Mouse (Mus musculus) forebrain, embryonic 13.5 days (tissue): ENCODE measurements around the gene Pmp22. TPM values are rescaled to one million over a fixed set of nuclear protein-coding genes. Genes with fewer than 3 reads are reported as not detected.

Experiments used
- ATAC-seq: fragments of 200-750 bp; cut with Nextera tagmentation; 2 replicates; pipeline ENCODE4 v1.8.0; 2017
- H3K27ac ChIP-seq: fragments of 300-500 bp; sonication (generic); 2 replicates; pipeline ENCODE4 v1.5.1; 2015; ENCODE audit warnings: inconsistent platforms, mild to moderate bottlenecking, moderate library complexity
- H3K27me3 ChIP-seq: fragments of 300-500 bp; sonication (generic); 2 replicates; pipeline ENCODE4 v1.6.1; 2015; ENCODE audit warnings: mild to moderate bottlenecking, inconsistent platforms
- H3K36me3 ChIP-seq: fragments of 300-500 bp; sonication (generic); 2 replicates; pipeline ENCODE4 v1.6.1; 2015; ENCODE audit warnings: mild to moderate bottlenecking, inconsistent platforms; ENCODE audit not compliant: poor library complexity, severe bottlenecking
- H3K4me1 ChIP-seq: fragments of 300-500 bp; sonication (generic); 2 replicates; pipeline ENCODE4 v1.6.1; 2015; ENCODE audit warnings: inconsistent platforms
- H3K4me2 ChIP-seq: fragments of 300-500 bp; sonication (generic); 2 replicates; pipeline ENCODE4 v1.6.1; 2015; ENCODE audit warnings: inconsistent platforms, mild to moderate bottlenecking, moderate library complexity
- H3K4me3 ChIP-seq: fragments of 300-500 bp; sonication (generic); 2 replicates; pipeline ENCODE4 v1.5.1; 2015; ENCODE audit warnings: mild to moderate bottlenecking, inconsistent platforms
- H3K9ac ChIP-seq: fragments of 300-500 bp; sonication (generic); 2 replicates; pipeline ENCODE4 v1.6.1; 2015; ENCODE audit warnings: mild to moderate bottlenecking, inconsistent platforms
- H3K9me3 ChIP-seq: fragments of 300-500 bp; sonication (generic); replicated peaks from 2 replicates; pipeline ENCODE4 v1.6.1; 2016; ENCODE audit warnings: inconsistent platforms
- WGBS: fragments of 180-500 bp; shearing (Covaris S2); methylation state at CpG from one replicate; pipeline ENCODE4 v1.1.7; 2015; 5-methylcytosine and 5-hydroxymethylcytosine counted together
- polyA plus RNA-seq: library from polyadenylated mRNA; unstranded; fragments of >200 nt; fragmentation: Nextera tagmentation; extraction: Ambion mirVana; gene quantifications from 2 replicates; pipeline ENCODE4 v1.2.1, GENCODE M21; 2015

The Pmp22 gene
- 12.1 and 12.7 TPM in 2 replicates for polyA plus RNA-seq

- no peak within 1 kb of the TSS for H3K27ac ChIP-seq
- peaks cover 31% of the 10 kb centered on the region for H3K4me1 ChIP-seq
- H3K9me3 ChIP-seq: no peaks in the 10 kb centered on the region
- H3K36me3 ChIP-seq: no peaks in the 10 kb centered on the region
- no peak within 1 kb of the TSS for H3K4me2 ChIP-seq
- H3K4me3 ChIP-seq: no peak within 1 kb of the TSS
- H3K9ac ChIP-seq: no peak within 1 kb of the TSS
- no peak for ATAC-seq
- peaks cover 61% of the 10 kb centered on the region for H3K27me3 ChIP-seq
- WGBS: 79% methylated on average over 2 of the region's 2 CpGs
Measured at GRCm38 (mm10) chr11:63128784-63129183, at the start of gene Pmp22. Gene Pmp22, plus strand, starts transcription at chr11:63128982.

- 0 out of 2 replicates have a peak, but pooled peaks cover 7% of the 10 kb centered on the region for H3K9me3 ChIP-seq
- no peaks in the 10 kb centered on the region for H3K36me3 ChIP-seq
- H3K4me2 ChIP-seq: no peak overlapping the region
- H3K27me3 ChIP-seq: no peaks in the 10 kb centered on the region
- WGBS: 84% methylated on average over 3 of the region's 3 CpGs
- no peak overlapping the region for H3K4me3 ChIP-seq
- H3K9ac ChIP-seq: no peak overlapping the region
- no peak overlapping the region for H3K27ac ChIP-seq
- no peaks in the 10 kb centered on the region for H3K4me1 ChIP-seq
- ATAC-seq: no peak
Measured at GRCm38 (mm10) chr11:63084536-63084935, 44.2 kb upstream of the Pmp22 start.

- Histone ChIP-seq H3K9me3 (0 out of 2 replicates have a peak, but pooled peaks cover 7% of the 10 kb centered on the region), H3K4me3 (no peak overlapping the region), H3K27ac (no peak overlapping the region), H3K27me3 (no peaks in the 10 kb centered on the region), H3K9ac (no peak overlapping the region), H3K36me3 (no peaks in the 10 kb centered on the region), H3K4me2 (no peak overlapping the region), H3K4me1 (no peaks in the 10 kb centered on the region)
- 90% methylated on average over 6 of the region's 6 CpGs for WGBS
- ATAC-seq: no peak
Measured at GRCm38 (mm10) chr11:63088672-63089071, 40.1 kb upstream of the Pmp22 start.

- no peaks in the 10 kb centered on the region for H3K27me3 ChIP-seq
- H3K9me3 ChIP-seq: no peaks in the 10 kb centered on the region
- no peak overlapping the region for H3K4me3 ChIP-seq
- H3K9ac ChIP-seq: no peak overlapping the region
- H3K4me2 ChIP-seq: no peak overlapping the region
- H3K27ac ChIP-seq: no peak overlapping the region
- no peaks in the 10 kb centered on the region for H3K36me3 ChIP-seq
- ATAC-seq: no peak
- WGBS: 59% methylated on average over 4 of the region's 4 CpGs
- no peaks in the 10 kb centered on the region for H3K4me1 ChIP-seq
Measured at GRCm38 (mm10) chr11:63090210-63090609, 38.6 kb upstream of the Pmp22 start.

- no peak for ATAC-seq
- Histone ChIP-seq H3K9ac (no peak overlapping the region), H3K4me2 (no peak overlapping the region), H3K9me3 (no peaks in the 10 kb centered on the region), H3K27ac (no peak overlapping the region), H3K27me3 (no peaks in the 10 kb centered on the region), H3K4me3 (no peak overlapping the region), H3K36me3 (no peaks in the 10 kb centered on the region), H3K4me1 (no peaks in the 10 kb centered on the region)
- WGBS: 94% methylated on average over 6 of the region's 6 CpGs
Measured at GRCm38 (mm10) chr11:63090986-63091385, 37.8 kb upstream of the Pmp22 start.

- no peak overlapping the region for H3K4me2 ChIP-seq
Measured at GRCm38 (mm10) chr11:63092271-63092670, 36.5 kb upstream of the Pmp22 start.

GRCm38 (mm10) chr11:63093601-63094000 lies 35.2 kb upstream of the Pmp22 start:
- no peak overlapping the region for H3K4me3 ChIP-seq
- no peaks in the 10 kb centered on the region for H3K9me3 ChIP-seq
- no peaks in the 10 kb centered on the region for H3K4me1 ChIP-seq
- H3K27me3 ChIP-seq: no peaks in the 10 kb centered on the region
- ATAC-seq: no peak
- H3K4me2 ChIP-seq: no peak overlapping the region
- H3K9ac ChIP-seq: no peak overlapping the region
- no peaks in the 10 kb centered on the region for H3K36me3 ChIP-seq
- 81% methylated on average over 5 of the region's 5 CpGs for WGBS
- H3K27ac ChIP-seq: no peak overlapping the region

More at GRCm38 (mm10) chr11:63092271-63092670, 36.5 kb upstream of the Pmp22 start:
- no peaks in the 10 kb centered on the region for H3K4me1 ChIP-seq
- WGBS: 73% methylated on average over 5 of the region's 5 CpGs
- H3K27ac ChIP-seq: no peak overlapping the region
- no peaks in the 10 kb centered on the region for H3K9me3 ChIP-seq
- no peaks in the 10 kb centered on the region for H3K27me3 ChIP-seq
- no peak overlapping the region for H3K4me3 ChIP-seq
- ATAC-seq: no peak
- H3K36me3 ChIP-seq: no peaks in the 10 kb centered on the region
- no peak overlapping the region for H3K9ac ChIP-seq

GRCm38 (mm10) chr11:63094496-63094895 lies 34.3 kb upstream of the Pmp22 start:
- 85% methylated on average over 8 of the region's 8 CpGs for WGBS
- no peak overlapping the region for H3K4me3 ChIP-seq
- no peak overlapping the region for H3K9ac ChIP-seq
- no peak overlapping the region for H3K27ac ChIP-seq
- H3K9me3 ChIP-seq: no peaks in the 10 kb centered on the region
- no peak for ATAC-seq
- no peak overlapping the region for H3K4me2 ChIP-seq
- no peaks in the 10 kb centered on the region for H3K27me3 ChIP-seq
- no peaks in the 10 kb centered on the region for H3K36me3 ChIP-seq
- no peaks in the 10 kb centered on the region for H3K4me1 ChIP-seq

GRCm38 (mm10) chr11:63098016-63098415 lies 30.8 kb upstream of the Pmp22 start:
- H3K4me3 ChIP-seq: no peak overlapping the region
- 85% methylated on average over 3 of the region's 3 CpGs for WGBS
- H3K27ac ChIP-seq: no peak overlapping the region
- no peaks in the 10 kb centered on the region for H3K4me1 ChIP-seq
- H3K4me2 ChIP-seq: no peak overlapping the region
- H3K36me3 ChIP-seq: no peaks in the 10 kb centered on the region
- no peak overlapping the region for H3K9ac ChIP-seq
- H3K27me3 ChIP-seq: no peaks in the 10 kb centered on the region
- no peak for ATAC-seq
- H3K9me3 ChIP-seq: no peaks in the 10 kb centered on the region

GRCm38 (mm10) chr11:63099390-63099789 lies 29.4 kb upstream of the Pmp22 start:
- no peaks in the 10 kb centered on the region for H3K9me3 ChIP-seq
- ATAC-seq: no peak
- WGBS: 93% methylated on average over 3 of the region's 3 CpGs
- H3K27ac ChIP-seq: no peak overlapping the region
- H3K36me3 ChIP-seq: no peaks in the 10 kb centered on the region
- no peak overlapping the region for H3K4me2 ChIP-seq
- H3K9ac ChIP-seq: no peak overlapping the region
- H3K4me1 ChIP-seq: no peaks in the 10 kb centered on the region
- no peak overlapping the region for H3K4me3 ChIP-seq
- no peaks in the 10 kb centered on the region for H3K27me3 ChIP-seq

- WGBS: 89% methylated on average over 7 of the region's 7 CpGs
Measured at GRCm38 (mm10) chr11:63103256-63103655, 25.5 kb upstream of the Pmp22 start.

GRCm38 (mm10) chr11:63104026-63104425 lies 24.8 kb upstream of the Pmp22 start:
- no peak for ATAC-seq
- no peak overlapping the region for H3K27ac ChIP-seq
- no peaks in the 10 kb centered on the region for H3K4me1 ChIP-seq
- no peaks in the 10 kb centered on the region for H3K27me3 ChIP-seq
- no peaks in the 10 kb centered on the region for H3K9me3 ChIP-seq
- 93% methylated on average over 2 of the region's 2 CpGs for WGBS
- no peaks in the 10 kb centered on the region for H3K36me3 ChIP-seq
- no peak overlapping the region for H3K4me3 ChIP-seq
- no peak overlapping the region for H3K4me2 ChIP-seq
- no peak overlapping the region for H3K9ac ChIP-seq

More at GRCm38 (mm10) chr11:63103256-63103655, 25.5 kb upstream of the Pmp22 start:
- no peaks in the 10 kb centered on the region for H3K36me3 ChIP-seq
- no peak overlapping the region for H3K4me3 ChIP-seq
- H3K4me1 ChIP-seq: no peaks in the 10 kb centered on the region
- H3K9me3 ChIP-seq: no peaks in the 10 kb centered on the region
- H3K9ac ChIP-seq: no peak overlapping the region
- no peaks in the 10 kb centered on the region for H3K27me3 ChIP-seq
- no peak for ATAC-seq
- H3K27ac ChIP-seq: no peak overlapping the region
- H3K4me2 ChIP-seq: no peak overlapping the region

- Histone ChIP-seq H3K4me2 (no peak overlapping the region), H3K36me3 (no peaks in the 10 kb centered on the region), H3K9ac (no peak overlapping the region), H3K27me3 (no peaks in the 10 kb centered on the region), H3K9me3 (no peaks in the 10 kb centered on the region), H3K4me1 (no peaks in the 10 kb centered on the region), H3K4me3 (no peak overlapping the region), H3K27ac (no peak overlapping the region)
- WGBS: 52% methylated on average over 1 of the region's 1 CpGs
- ATAC-seq: no peak
Measured at GRCm38 (mm10) chr11:63109230-63109775, 19.5 kb upstream of the Pmp22 start.
